Mouse (Mus musculus) cerebellum, postnatal 25 days (tissue): ENCODE measurements around the gene Rin1.
"Not testable (repeated sequence)": the region's sequence is repeated elsewhere in the genome, so short reads cannot be mapped to it uniquely, and the experiment has no call there.

Experiments
- DNase-seq, 2 experiments: peaks; one replicate each; pipeline ENCODE4 v3.0.0; 2021; ENCODE audit warnings: mixed read lengths in 2 of 2

Gene Rin1

DNA sequence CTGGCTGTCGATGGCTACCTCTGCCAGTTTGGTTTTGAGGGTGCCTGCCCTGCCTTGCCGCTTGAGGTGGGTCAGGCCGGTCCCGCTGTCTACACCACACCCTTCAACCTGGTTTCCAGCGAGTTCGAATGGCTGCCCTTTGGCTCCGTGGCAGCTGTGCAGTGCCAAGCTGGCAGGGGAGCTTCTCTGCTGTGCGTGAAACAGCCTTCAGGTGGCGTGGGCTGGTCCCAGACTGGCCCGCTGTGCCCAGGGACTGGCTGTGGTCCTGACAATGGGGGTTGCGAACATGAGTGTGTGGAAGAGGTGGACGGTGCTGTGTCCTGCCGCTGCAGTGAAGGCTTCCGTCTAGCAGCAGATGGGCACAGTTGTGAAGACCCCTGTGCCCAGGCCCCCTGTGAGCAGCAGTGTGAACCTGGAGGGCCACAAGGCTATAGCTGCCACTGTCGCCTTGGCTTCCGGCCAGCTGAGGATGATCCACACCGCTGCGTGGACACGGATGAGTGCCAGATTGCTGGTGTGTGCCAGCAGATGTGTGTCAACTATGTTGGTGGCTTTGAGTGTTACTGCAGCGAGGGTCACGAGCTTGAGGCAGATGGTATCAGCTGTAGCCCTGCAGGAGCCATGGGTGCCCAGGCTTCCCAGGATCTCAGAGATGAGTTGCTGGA lies 18.4 kb downstream of the Rin1 start:
- peak in 1 of 2 experiments; percentile 45 for DNase-seq

DNA sequence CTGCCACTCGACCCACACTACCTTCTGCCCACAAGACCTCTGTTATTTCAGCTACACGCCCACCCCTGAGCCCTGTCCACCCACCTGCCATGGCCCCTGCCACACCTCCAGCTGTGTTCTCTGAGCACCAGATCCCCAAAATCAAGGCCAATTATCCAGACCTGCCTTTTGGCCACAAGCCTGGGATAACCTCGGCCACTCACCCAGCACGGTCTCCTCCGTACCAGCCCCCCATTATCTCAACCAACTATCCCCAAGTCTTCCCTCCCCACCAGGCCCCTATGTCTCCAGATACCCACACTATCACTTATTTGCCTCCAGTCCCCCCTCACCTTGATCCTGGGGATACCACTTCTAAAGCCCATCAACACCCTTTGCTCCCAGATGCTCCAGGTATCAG lies 19.2 kb downstream of the Rin1 start:
- DNase-seq, result no peak

DNA sequence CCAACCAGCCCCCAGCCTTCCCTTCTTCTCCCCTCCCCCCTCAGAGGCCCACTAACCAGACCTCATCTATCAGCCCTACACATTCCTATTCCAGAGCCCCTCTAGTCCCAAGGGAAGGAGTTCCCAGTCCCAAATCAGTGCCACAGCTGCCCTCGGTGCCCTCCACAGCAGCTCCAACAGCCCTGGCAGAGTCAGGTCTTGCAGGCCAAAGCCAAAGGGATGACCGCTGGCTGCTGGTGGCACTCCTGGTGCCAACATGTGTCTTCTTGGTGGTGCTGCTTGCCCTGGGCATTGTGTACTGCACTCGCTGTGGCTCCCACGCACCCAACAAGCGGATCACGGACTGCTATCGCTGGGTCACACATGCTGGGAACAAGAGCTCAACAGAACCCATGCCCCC lies 19.7 kb downstream of the Rin1 start:
- no peak for DNase-seq

DNA sequence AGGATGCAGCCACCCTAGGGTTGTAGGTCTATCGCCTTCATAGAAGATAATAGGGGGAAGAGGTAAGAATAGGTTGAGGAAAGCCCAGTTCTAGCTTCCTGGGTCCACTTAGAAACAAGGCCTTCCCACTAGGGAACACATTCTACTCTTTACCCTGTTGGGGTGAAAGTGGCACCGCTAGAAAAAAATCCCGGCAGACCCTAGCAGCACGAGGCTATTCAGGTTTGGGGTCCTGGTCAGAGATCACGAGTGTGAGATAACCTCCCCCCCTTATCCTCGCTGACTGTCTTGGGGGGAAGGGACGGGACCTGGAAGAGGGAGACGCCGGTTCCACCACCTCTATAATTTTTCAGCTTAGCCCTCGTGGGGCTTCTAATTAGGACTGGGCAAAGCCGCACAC lies 20.8 kb downstream of the Rin1 start:
- DNase-seq, result no peak

DNA sequence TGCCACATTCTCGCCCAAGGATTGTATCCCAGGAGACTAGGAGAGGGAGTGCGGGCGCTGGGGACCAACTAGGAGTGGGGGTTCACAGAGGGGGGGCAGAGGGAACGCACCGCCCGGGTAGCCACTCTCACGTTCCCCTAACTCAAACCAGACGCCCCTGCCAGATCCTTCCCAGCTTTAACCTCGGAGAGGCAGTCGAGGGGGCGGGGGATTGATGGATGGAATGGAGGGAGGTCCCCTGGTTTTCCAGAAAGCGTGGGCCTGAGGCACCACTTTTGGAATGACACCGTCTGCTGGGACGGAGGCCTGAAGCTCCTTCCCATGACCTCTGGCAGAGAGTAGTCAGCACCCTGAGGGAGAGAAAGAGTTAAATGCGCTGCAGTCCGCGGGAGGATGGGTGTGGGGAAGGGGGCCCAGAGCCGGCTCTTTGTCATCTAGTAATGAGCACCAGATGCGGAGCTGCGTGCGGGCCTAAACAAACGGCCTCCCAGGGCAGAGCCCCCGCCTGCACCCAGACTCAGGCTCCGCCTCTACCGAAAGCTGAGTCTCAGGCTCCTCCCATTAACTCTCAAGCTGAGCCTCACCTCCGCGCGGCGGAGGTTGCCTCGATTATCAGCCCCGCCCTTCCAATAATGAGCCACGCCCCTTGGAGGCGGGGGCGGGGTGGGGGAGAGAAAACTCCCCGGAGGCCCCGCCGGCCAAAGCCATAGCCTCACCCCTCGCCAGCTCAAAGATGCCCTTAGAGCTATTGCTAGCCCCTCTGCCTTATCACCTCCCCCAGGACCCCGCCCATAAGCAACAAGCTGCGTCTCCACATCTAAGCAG lies 21.5 kb downstream of the Rin1 start:
- DNase-seq, result peak in 1 of 2 experiments; percentile 60

DNA sequence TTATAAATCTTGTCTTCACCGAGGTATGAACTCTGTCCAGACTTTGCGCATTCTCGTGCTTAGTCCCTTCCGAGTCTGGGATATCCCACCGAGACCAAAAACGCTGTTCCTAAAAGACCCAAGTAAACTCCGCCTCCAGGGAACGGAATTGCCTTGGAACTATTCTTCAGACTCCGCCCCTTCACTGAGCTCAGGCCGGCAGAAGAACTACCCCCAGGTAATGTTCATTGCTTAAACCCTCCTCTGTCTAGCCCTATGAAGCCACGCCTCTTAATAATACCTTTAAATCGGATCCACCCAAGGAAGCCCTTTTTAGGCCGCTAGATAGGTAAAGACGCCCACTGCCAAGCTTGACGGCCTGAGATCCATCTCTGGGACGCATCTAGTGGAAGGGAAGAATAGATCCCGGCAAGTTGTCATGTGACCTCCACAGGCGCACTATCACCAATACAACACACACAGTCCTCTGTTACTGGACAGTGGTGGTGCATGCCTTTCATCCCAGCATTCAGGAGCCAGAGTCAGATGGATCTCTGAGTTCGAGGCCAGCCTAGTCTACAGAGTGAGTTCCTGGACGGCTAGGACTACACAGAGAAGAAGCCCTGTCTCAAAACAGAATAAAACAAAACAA lies 22.2 kb downstream of the Rin1 start:
- no peak for DNase-seq

DNA sequence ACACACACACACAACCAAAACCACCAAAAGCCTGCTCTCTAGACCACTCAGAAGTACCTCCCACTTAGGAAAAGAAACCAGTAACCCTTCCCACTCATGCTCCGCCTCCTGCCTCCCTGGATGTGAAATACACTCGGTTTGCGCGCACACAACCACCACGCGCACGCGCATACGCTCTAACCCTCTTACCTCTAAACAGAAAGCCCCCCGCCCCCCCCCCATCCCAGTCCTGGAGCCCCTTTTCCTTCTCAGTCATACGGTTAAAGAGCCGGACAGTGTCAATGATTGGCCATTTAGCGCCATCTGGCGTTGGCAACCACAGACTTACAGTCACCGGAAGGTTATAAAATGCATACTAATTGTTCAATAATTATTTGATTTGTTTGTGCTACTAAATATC lies 22.7 kb downstream of the Rin1 start:
- peak in 1 of 2 experiments; percentile 82 for DNase-seq

DNA sequence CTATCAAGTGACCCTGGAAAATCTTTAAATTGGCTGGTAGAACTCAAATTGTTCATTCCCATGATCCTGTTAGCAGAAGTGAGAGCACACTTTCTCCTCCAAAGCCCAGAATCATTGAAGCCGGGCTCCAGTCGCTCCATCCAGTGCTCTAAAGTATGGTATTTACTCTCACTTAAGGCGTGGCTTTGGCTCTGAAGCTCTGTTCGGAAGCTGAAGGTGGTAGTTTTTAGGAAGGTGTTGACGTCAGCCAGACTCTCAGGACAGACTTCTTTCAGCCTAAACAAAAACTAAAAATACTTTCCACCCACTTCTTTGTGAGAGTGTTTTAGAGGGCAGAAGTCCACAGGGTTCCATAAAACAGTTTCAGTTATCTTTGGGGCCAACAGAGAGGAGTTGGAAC lies 23.2 kb downstream of the Rin1 start:
- DNase-seq, result no peak

DNA sequence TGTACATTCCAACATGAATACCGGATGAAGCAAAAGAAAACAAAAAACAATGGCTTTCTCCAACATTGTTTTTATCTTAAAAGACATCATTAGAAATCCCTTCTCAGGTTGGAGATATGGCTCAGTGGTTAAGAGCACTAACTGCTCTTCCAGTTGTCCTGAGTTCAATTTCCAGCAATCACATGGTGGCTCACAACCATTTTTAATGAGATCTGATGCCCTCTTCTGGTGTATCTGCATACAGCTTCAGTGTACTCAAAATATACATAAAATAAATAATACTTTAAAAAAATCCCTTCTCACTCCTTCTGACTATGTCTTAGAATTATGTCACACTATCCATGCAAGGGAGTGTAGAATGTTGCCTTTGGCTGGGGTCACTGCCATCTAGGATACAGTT lies 29.0 kb downstream of the Rin1 start:
- DNase-seq, result no peak

DNA sequence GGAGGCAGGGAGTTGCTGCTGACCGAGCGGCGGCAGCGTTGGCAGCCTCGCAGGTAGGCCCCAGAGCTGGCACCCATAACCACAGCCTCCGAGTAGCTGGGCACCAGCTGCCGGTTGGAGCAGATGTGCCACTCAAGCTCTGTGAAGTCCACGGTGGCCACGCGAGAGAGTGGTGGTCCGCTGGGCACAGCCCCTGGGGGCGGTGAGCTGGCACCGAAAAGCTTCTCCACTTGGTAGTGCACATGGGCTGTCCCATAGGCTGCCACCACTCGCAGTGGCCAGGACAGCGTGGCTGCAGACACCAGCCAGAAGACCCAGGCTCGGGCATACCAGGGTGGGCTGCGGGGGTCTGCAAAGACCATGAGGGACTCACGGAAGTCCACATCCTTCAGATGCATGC lies 31.7 kb downstream of the Rin1 start:
- no peak for DNase-seq

DNA sequence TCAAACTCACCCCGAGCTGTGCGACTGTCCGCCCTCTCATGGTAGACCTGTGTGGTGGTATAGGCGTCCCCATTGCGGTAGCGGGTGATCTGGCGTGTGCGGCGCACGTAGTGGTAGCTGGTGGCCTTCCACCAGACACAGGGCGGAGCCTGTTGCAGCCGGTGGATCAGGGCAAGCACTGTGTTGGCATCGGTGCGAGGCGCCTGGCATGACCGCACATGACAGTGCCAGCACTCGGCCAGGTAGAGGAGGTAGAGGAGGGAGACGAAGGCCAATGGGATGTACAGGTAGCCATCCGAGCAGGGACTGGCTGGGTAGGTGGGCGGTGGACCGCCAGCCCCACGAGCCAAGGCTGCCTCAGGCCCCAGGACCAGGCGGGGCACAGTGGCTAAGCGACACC lies 32.3 kb downstream of the Rin1 start:
- DNase-seq, result peak; percentile 52 to 69

DNA sequence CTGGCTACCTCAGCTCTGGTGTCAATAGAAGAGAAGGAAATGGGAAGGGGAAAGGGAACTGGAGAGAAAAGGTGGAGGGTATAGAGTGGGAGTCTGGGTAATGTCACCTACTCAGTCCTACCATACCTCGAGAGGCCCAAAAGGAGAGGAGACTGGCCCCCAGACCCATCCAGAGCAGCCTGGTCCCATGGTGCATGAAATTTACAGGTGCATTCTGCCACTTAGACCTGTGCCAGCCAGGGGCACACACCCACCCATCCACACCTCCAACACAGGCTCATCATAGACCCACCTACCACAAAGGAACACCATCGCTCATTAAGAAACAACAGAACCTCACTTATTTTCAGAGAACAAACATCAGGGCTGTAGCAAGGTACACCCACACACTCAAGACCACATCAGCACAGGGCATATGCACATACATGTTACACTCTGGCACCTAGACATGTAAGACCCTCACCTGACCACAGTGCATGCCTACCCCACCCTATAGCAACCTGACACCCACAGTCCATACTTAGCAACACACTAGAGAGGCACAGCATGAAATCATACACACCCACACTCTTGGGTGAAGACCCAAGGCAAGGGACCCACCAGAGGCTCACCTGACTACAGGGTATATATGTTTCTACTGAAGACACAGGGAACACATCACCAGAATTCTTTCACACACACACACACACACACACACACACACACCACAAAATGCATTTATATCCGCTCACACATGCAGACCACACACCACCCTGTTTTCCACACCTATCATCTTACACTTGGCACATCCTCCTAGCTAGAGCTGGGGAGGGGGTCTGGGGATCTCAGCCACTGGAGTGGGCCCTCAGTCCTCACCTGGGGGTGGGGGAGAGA lies 33.9 kb downstream of the Rin1 start:
- no peak for DNase-seq

DNA sequence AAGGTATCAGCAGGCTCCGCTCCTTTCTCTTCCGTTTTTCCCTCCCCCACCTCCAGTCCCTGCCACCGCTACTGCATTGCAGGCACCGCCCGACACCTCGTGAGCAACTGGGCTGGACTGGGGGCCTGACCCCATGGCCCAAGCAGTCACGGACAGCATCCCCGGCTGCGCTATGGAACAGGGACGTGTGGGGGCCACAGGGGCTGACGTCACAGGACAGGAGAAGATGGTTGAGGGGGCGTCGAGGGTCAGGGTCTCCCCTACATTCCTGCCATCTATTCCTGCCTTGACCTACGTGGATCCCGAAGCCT lies 34.5 kb downstream of the Rin1 start:
- peak in 1 of 2 experiments; percentile 64 for DNase-seq

DNA sequence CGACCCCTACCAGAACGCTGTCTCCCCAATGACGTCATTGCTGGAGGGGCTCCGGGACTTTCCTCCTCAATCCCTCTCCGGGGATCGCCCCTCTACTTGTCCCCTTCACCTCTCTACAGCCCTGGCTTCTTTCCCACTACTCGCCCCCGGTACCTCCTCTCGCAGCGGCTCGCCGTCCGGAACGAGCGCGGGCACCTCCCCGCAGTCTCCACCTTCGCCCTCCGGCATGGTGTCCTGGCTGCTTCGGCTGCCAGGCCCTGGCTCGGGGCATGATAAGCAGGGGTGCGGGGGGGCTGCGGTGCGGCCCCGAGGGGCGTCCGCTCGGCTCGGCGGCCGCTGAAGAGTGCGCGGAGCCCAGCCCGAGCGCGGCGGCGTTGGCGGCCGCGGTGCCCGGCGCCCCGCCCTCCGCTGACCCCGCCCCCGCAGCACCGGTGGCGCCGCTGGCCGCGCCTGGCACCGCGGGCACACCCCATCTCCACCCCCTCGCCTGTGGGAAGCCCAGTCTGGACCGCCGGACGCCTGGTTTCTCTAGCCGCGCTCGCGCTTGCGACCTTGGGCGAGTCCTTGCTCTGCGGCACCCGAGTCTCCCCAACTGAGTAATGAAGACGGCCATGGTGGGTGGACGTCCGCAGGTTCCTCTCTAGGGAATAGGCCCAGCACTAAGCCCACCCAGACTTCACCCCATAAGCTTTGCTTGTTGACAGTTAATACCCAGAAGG lies 35.0 kb downstream of the Rin1 start, which contains the start of gene Tmem151a:
Tmem151a (minus strand) TSS at position 387 of the 719 bp plus-strand sequence.
- peak; percentile 79 to 88 for DNase-seq

DNA sequence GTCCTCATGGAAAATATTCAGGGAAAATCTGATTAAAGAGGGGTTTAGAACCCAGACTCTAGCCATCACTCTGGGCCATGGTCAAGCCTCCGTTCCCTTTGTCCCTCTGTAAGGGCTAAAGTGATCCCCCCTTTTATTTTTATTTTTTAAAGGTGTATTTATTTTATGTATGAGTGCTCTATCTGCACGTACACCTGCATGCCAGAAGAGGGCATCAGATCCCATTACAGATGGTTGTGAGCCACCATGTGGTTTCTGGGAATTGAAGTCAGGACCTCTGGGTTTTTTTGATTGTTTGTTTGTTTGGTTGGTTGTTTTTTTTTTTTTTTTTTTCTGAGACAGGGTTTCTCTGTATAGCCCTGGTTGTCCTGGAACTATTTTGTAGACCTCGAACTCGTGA lies 36.3 kb downstream of the Rin1 start:
- not testable (repeated sequence) for DNase-seq

DNA sequence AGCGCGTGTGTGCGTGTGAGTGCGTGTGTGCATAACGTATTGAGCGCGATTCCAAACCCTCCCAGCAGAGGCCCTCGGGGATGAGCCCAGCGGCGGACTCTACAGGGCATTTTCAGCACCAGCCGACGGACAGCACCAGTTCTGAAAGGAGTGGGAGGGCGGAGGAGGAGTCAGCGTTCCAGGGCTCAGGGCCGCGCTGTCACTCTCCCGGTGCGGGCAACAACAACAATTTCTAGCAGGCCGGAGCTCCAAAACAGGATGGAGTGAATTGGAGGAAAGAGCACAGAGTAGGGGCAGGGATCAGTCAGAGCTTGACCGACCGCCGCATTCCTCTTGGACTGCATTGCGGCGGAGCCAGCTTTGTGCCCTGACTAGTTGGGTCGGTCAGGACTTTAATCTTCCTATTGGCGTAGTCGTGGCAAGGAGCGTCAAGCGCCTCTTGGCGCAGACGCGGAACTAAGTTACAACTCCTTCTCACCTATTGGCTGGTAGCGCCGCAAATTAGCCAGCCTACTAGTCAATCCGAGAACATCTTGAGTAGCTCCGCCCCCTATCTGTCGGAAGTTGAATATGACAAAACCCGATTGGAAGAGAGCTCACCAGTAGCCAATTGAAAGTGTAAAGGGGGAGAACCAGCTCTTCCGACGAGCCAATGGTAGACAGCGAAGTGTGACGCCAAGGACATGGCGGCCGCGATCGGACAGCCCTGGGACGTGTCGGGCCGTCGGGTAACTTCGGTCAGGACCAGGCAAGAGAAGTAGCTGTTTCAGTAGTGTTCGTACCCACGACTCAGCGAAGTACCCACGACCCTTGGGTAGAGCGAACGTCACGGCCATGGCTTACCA lies 37.8 kb downstream of the Rin1 start, which contains the start of gene Yif1a:
Yif1a (plus strand) TSS at position 655 of the 845 bp plus-strand sequence.
- DNase-seq, result peak; percentile 90 to 93

DNA sequence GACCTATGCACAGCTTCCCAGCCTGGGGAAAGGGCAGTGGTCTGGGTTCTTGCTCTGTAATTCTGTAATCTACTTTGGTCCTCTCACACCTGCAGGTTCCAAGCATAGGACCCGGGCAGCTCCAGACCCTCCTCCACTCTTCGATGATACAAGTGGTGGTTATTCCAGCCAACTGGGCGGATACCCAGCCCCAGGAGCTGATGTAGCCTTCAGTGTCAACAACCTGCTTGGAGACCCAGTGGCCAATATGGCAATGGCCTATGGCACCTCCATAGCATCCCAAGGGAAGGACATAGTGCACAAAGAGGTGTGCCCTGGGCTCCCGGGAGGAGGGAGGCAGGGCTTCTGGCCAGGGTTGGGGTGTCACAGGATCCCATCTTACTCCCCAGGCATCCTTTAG lies 39.0 kb downstream of the Rin1 start:
- DNase-seq, result peak in 1 of 2 experiments; percentile 29

DNA sequence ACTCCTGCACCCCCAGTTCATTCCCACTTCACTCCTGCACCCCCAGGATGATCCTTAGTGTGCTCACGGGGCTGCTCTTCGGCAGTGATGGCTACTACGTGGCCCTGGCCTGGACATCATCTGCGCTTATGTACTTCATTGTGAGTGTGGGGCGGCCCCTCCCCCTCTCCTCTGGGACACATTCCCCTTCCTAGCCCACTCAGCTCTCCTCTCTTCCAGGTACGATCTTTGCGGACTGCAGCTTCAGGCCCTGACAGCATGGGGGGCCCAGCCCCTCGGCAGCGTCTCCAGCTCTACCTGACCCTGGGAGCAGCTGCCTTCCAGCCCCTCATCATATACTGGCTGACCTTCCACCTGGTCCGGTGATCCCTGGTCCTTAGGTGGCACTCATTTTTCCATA lies 41.8 kb downstream of the Rin1 start:
- peak in 1 of 2 experiments; percentile 43 for DNase-seq

DNA sequence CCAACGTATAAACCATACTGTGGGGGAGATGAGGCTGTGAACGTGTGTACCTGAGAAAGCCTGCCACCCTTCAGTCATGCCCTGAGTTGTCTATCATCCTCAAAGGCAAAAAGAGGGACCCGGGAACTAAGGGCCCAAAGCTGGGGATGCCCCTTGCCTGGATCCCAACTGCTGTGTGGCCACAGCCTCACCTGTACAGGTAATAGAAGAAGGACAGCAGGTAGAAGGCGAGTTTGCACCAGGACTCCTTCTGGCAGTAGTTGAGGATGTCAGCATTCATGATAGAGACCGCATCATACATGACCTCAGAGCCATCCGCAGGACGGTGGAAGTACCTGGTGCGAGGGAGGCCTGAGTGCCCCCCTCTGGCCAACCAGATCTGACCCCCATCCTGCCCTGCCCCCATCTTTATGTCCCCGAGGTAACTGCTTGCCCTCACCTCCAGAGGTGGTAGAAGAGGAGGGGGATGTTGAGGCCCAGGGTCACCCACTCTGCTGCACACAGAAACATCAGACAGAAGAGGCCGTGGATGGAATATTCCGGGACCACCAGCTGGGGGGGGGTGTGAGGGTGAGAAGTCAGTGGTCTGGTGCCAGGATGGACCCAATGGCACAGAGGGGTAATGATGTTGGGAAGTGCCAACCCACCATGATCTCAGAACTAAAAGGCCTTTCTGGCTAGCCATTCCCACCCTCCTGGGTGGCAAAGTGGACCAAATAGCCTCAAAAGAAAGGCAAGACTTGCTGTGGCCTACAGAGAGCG lies 43.4 kb downstream of the Rin1 start:
- DNase-seq, result peak in 1 of 2 experiments; percentile 57

DNA sequence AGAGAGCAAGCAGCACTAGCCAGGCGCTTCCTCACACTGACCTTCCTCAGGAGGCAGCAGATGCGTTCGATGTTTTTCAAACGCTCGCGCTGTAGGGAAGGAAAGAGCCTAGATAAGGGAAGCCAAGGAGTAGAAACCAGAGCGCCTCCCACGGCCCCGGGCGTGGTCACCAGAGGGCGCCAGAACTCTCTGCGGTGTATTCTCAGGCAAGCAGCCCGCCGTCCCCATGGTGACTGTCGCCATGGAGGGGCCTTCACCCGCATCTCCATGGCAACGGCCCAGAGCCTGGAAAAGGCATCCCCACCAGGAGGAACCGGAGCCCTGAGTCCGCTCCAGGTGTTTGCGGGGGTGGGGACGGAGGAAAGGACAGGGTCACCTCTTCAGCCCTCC lies 44.0 kb downstream of the Rin1 start:
- DNase-seq, result peak; percentile 98 to 99
